Mouse (Mus musculus): Measurements from ENCODE around the gene Zfp800.
A peak's percentile ranks its signal among the peaks of the same experiment; 100 is the strongest.

Gene Zfp800

GRCm38 (mm10) chr6:28308929-28309328 lies 88.9 kb downstream of the Zfp800 start:
- no peak for DNase-seq

- DNase-seq = no peak
These were observed 91.1 kb downstream of the Zfp800 start for GRCm38 (mm10) chr6:28306702-28307101.

GRCm38 (mm10) chr6:28296306-28296705 lies 101.5 kb downstream of the Zfp800 start:
- no peak for DNase-seq

GRCm38 (mm10) chr6:28295581-28295980 lies 102.2 kb downstream of the Zfp800 start:
- DNase-seq = no peak

GRCm38 (mm10) chr6:28292810-28293209 lies 105.0 kb downstream of the Zfp800 start:
- DNase-seq = no peak

- no peak for DNase-seq
These were observed 117.9 kb downstream of the Zfp800 start for GRCm38 (mm10) chr6:28279886-28280285.

- DNase-seq = no peak
These were observed 135.6 kb downstream of the Zfp800 start for GRCm38 (mm10) chr6:28262198-28262621.

- DNase-seq = peak; percentile 91
These were observed 136.3 kb downstream of the Zfp800 start for GRCm38 (mm10) chr6:28261307-28262197.

- peak; percentile 7 for DNase-seq
These were observed 137.2 kb downstream of the Zfp800 start for GRCm38 (mm10) chr6:28260425-28261191.

- no peak for DNase-seq
These were observed 138.1 kb downstream of the Zfp800 start for GRCm38 (mm10) chr6:28259750-28260149.

- DNase-seq = no peak
These were observed 139.4 kb downstream of the Zfp800 start for GRCm38 (mm10) chr6:28258440-28258839.

GRCm38 (mm10) chr6:28257772-28258171 lies 140.0 kb downstream of the Zfp800 start:
- no peak for DNase-seq

GRCm38 (mm10) chr6:28252790-28253189 lies 145.0 kb downstream of the Zfp800 start:
- no peak for DNase-seq

GRCm38 (mm10) chr6:28248211-28248610 lies 149.6 kb downstream of the Zfp800 start:
- no peak for DNase-seq

- DNase-seq = no peak
These were observed 165.0 kb downstream of the Zfp800 start for GRCm38 (mm10) chr6:28232618-28233361.

- no peak for DNase-seq
These were observed 169.7 kb downstream of the Zfp800 start for GRCm38 (mm10) chr6:28228085-28228484.

- no peak for DNase-seq
These were observed 176.8 kb downstream of the Zfp800 start for GRCm38 (mm10) chr6:28221017-28221416.

GRCm38 (mm10) chr6:28218386-28218785 lies 179.4 kb downstream of the Zfp800 start:
- no peak for DNase-seq

- DNase-seq = peak; percentile 42
These were observed 182.4 kb downstream of the Zfp800 start for GRCm38 (mm10) chr6:28215268-28215954.

GRCm38 (mm10) chr6:28214658-28215267 lies 183.0 kb downstream of the Zfp800 start:
- DNase-seq = no peak

- no peak for DNase-seq
These were observed 194.4 kb downstream of the Zfp800 start for GRCm38 (mm10) chr6:28203454-28203853.

- no peak for DNase-seq
These were observed 195.0 kb downstream of the Zfp800 start for GRCm38 (mm10) chr6:28202833-28203232.
